Mouse (Mus musculus): ENCODE data around the gene Lrp10. TPM values are rescaled to one million over a fixed set of nuclear protein-coding genes. Genes with fewer than 3 reads are reported as not detected.

The Lrp10 gene
- total RNA-seq, 4 experiments from 2014 or later, result 45.5 to 62.2 (median 50.7) TPM

DNA sequence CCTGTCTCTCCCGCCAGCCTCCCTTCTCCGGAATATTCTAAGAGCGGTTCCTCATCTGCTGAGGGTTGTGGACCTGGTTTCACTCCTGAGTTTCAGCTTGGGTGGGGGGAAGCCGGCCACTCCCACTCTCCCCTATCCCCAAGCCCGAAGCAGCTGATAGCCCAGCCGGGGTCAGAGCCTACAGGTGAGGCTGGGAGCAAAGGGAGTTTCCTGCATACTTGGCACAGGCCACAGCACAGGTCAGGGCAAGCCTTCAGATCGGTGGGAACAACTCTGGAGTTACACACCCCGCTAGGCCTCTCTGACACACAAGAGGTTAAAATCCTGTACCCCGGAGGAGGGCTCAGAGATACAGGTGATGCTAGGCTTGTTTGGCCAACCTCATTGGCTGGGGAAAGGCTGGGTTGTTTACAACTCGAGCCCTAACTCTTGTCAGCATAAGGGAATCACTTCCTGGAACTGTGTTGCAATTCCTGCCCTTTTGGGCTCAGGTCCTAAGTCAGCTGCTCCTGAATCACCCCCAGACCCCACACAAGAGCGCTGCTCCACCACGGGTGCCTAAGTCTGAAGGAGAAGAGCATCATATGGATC is 29.9 kb upstream of the Lrp10 start:
- DNase-seq (ENCODE audit: low spot score), result no peak

DNA sequence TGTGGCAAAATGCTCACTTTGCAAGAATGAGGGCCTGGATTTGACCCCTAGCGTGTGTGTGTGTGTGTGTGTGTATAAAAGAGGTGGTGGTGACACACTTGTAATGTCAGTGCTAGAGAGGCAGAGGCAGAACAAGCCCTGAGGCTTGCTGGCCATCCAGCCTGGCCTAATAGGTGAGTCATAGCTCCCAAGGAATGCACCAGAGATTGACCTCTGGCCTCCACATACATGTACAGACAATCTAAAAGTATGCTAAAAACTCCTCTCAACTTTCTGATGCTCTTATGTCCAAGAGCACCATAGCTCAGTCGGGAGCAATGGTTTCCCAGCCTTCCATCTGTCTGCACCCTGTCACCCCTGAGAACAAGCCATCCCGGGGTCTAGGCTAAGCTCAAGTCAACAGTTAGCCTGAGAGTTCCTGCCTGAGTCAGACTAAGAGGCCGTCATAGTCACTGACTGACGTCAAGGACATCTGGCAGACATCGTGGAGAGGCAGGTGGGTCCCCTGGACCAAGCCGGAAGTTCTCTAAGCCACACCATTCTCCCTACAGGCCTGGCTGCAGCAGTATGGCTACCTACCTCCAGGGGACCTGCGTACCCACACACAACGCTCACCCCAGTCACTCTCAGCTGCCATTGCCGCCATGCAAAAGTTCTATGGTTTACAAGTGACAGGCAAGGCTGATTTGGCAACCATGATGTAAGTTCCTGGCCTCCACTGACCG is 28.6 kb upstream of the Lrp10 start:
- DNase-seq (ENCODE audit: low spot score), result no peak

DNA sequence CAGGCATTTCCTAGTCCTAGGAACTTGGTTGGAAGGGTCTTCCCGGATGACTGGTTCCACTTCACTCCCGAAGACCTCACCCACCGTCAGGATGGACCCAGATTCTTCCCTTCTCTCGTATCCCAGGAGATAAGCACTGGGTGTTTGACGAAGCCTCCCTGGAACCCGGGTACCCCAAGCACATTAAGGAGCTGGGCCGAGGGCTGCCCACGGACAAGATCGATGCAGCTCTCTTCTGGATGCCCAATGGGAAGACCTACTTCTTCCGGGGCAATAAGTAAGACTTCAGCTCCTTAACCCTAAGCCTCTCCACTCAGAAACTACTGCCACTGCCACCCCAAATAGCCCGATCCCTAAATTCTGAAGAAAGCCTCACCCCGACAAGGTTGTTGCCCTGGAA is 24.8 kb upstream of the Lrp10 start:
- no peak for DNase-seq (ENCODE audit: low spot score)

DNA sequence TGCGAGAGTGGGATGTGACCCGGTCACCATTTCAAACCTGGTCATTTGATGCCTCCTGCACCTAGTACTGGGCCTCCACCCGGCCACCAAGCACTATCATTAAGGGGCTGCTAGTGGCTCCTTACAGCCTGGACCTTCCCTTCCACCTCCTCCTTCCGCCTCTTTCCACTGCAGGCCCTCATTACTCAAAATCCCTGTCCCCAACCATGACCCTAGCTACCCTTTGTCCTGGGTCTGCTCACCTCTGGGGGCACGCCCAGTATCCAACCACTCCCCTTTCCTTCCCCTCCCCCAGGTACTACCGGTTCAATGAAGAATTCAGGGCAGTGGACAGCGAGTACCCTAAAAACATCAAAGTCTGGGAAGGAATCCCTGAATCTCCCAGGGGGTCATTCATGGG is 24.3 kb upstream of the Lrp10 start:
- DNase-seq (ENCODE audit: low spot score), result no peak

DNA sequence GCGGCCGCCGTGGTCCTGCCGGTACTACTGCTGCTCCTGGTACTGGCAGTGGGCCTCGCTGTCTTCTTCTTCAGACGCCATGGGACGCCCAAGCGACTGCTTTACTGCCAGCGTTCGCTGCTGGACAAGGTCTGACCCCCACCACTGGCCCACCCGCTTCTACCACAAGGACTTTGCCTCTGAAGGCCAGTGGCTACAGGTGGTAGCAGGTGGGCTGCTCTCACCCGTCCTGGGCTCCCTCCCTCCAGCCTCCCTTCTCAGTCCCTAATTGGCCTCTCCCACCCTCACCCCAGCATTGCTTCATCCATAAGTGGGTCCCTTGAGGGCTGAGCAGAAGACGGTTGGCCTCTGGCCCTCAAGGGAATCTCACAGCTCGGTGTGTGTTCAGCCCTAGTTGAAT is 23.4 kb upstream of the Lrp10 start:
- DNase-seq (ENCODE audit: low spot score), result no peak

DNA sequence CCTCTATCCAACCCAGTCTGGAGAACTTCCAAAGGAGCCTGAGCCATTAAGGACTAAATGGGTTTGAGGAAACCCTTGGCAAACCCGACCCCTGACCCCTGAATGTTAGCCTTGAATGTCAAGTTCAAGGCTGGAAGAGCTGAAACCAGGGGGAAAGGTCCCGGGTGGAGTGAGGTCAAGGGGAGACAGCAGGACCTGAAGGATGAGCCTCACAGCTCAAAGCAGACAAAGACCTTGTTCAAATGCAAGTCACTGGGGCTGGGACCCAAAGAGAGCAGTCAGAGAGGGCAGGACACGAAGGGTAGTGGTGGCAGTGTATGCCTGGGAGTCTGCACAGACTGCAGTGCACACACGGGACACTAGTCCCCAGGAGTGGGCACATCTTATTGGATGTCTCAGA is 22.6 kb upstream of the Lrp10 start:
- no peak for DNase-seq (ENCODE audit: low spot score)

DNA sequence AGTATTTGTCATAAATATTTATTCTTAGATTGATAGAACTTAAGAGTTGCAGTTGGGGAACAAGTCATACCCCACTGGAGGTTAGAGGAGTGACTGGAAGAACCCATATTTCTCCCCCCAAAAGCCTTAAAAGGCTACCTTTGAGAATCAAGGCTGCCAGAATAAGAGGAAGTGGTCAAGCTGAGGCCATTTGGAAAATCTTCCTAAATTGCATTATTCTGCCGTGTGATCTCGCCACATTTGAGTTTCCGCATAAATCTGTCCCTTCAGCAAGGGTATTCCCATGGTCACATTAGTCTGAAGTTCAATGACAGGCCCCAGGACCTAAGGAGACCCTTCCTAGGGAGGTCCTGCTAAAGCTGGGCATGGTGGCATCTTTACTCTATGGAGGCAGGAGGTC is 21.4 kb upstream of the Lrp10 start:
- no peak for DNase-seq (ENCODE audit: low spot score)

DNA sequence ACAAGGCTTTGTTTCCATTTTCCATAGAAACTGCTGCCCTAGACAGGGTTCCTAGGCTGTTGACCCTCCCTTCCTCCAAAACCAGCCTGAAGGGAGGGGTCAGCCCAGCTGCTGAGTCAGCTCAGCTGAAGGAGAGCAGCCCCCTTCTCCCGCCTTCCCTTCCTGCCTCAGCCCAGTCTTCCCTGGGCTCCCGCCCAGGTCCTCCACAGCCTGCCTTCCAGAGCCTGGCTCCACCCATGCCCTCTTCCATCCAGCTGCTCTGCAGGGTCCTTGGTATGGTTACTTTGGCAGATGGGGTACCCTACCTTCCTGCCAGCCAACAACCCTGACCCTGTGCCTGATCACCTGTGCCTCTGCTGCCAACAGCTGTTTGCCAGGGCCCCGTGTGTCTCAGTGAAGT is 20.7 kb upstream of the Lrp10 start:
- peak; percentile 37 for DNase-seq (ENCODE audit: low spot score)

DNA sequence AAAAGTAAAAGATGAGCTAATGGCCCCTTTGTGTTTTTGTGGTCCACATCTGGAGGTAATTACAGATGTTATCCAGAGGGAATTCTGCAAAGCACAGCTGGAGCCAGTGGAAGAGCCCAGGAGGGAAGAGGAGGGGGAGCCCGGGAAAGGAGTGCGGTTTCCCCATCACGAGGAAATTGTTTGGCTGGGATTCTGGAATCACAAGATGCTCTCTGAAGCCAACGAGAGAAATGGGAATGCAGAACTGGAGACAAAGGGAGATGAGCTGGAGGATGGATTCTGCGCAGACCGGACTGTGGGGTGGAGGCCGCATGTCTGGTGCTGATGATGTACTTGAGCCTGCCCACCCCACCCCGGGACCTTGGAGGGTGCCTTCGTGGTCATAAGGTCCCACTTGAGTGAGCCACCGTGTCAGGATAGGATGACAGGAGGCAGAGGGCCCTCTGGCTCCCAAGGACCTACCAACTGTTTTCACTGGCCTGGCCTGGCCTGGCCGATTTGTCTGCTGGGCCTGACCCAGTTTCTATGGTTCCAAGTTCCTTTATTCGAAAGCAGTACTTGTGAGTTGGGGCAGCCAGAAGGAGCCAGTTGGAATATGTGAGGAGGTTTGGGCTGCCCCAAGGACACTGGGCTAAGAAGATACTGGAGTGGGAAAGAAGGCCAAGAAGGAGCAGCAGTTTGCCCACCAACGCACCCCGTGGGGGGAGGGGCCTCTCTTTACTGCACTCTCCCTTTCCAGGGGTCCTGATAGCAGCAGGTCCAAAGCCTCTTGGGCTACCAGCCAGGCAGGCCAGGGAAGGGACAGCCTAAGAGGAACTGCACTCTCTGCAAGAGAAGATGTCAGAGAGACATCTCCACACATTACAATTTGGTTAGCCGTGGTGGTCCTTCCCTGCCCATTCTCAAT is 20.0 kb upstream of the Lrp10 start:
- DNase-seq (ENCODE audit: low spot score), result peak; percentile 84

DNA sequence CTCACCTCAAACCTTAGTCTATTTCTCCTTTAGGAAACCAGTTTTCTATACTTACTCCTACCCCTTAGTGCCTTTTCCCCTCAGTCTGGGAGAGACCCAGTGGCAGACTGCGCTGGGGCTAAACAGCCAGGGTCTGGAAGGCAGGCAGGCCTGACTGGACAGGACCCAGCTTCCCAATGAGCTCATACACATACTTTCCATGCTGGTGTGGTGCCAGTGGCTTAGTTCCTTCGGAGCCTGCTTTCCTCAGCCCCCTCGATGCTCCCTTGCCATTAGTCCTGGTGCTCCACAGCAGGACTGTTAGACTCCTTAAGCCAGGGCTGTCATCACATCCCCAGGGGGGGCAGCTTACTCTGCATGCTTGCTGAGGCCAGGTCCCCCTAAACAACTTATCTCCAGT is 18.5 kb upstream of the Lrp10 start:
- no peak for DNase-seq (ENCODE audit: low spot score)

DNA sequence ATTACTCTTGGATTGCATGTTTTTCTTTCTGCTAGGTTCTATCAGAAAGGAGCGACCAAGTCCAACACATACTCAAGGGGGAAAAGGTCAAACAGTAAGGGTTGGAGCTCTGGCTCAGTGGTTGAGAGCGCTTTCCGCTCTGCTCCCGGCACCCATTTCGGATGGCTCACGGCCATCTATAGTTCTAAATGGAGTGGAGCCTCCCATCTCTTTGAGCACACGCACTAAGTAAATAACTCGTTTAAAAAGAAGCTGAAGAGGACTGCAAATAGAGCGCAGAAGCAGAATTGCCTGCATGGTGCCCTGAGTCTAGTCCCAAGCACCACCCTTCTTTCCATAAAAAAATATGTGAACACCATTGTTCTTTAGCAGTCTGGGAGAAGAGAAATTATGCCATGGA is 10.4 kb upstream of the Lrp10 start:
- DNase-seq (ENCODE audit: low spot score), result no peak

DNA sequence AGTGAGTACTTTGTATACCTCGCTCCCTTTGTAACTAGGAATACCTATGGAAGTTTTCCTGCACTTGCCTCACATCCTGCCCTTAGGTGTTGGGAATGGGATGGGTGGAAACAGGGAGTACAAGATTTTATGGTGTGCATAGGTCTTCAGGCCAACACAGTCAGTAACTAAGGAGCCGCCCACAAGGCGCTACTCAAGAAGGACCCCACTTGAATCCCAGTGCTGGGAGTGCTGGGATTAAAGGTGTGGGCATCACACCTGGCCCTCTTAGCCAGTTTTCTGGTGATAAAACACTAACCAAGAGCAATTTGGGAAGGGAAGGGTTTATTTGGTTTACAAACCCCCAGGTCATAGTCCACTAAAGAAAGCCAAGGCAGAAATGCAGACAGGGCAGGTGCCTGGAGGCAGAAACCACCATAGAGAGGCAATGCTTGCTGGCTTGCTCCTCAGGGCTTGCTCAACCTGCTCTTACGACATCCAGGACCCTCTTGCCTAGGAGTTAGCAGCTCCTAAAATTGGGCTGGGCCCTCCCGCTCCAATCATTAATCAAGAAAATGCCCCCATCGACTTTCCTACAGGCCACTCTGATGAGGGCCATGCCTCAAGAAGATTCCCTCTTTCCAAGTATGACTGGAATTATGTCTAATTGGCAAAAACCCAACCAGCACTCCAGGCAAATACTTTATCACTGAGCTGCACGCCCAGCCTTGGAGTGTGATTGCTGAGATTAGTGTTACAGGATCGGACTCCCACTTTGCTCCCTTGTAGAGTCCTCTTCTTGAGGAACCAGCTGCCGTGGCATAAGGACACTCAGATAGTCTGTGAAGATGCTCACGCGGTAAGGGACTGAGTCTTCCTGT is 9.0 kb upstream of the Lrp10 start:
- no peak for DNase-seq (ENCODE audit: low spot score)

DNA sequence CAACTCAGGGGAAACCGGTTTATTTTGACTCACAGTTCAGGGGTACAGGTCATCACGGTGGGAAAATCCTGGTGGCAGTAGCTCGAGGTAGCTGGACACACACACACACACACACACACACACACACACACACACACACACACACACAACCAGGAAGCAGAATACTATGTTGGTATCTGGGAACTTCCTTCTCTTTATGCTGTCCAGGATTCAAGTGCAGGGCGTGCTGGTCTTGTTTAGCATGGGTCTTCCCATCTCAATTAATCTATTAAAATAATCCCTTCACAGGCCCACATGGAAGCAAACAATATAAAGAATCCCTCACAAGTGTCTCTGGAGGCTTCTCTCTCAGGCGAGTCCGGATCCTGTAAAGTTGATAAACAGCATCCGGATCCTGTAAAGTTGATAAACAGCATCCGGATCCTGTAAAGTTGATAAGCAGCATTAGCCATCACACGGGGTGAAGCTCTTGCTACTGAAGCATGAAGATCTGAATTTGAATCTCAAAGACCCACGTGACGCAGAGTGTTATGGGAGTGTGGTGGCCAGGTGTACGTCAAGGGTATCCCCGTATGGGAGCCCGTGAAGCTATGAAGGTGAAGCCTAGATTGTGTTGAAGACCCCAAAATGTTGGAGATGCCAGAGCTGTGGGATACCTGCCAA is 5.9 kb upstream of the Lrp10 start:
- no peak for DNase-seq (ENCODE audit: low spot score)

DNA sequence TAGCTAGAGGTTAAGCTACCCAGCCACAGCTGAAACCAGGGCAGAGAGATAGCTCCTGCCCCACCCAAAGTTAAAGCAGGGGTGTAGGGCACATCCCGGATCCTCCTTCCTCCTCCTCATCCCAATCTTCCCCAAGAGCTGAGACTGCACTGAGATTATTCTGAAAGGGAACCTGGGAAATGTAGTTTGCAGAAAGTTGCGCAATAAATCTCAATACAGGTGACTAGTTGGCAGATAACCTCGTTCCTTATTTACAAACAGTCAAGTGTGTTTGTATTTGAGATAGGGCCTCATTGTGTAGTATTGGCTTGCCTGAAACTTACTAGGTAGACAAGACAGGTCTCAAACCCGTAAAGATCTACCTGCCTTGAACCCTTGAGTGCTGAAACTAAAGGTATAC is 1.8 kb upstream of the Lrp10 start:
- no peak for DNase-seq (ENCODE audit: low spot score)

DNA sequence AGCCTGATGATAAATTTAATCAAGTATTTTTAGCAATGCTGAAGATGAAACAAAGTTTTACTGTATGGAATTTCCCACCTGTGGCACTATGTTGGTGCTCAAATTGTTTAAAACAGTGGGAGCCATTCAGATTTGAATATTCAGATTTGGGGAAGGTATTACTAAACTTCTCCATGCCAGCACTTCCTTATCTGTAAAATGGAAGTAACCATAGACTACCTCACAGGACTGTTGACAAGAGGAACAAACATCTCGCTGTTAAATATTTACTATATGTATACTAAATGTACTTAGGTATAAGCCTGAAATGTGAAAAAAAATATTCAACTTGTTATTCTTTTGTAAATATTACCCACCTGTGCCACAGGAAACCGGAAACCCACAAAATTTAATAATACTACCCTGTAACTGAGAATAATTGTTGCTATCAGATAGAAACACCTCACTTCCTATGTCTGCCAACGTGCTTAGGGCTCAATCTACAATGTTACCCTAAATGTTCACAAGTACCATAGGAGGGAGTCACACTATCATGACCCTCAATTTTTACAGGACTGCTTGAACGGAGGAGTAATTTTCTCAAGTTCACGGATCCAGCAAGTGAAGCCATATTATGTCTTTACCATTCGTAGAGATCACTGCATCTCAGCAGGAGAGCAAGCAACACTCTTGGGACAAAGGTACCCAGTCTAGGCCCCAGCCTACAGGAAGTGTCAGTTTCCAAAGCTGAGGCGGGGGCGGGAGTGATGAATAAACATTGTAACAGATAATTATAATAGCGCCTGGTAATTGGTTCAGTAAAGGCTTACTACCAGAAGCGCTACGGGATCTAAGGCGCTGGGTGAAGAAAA is 604 bp upstream of the Lrp10 start:
- no peak for DNase-seq (ENCODE audit: low spot score)

DNA sequence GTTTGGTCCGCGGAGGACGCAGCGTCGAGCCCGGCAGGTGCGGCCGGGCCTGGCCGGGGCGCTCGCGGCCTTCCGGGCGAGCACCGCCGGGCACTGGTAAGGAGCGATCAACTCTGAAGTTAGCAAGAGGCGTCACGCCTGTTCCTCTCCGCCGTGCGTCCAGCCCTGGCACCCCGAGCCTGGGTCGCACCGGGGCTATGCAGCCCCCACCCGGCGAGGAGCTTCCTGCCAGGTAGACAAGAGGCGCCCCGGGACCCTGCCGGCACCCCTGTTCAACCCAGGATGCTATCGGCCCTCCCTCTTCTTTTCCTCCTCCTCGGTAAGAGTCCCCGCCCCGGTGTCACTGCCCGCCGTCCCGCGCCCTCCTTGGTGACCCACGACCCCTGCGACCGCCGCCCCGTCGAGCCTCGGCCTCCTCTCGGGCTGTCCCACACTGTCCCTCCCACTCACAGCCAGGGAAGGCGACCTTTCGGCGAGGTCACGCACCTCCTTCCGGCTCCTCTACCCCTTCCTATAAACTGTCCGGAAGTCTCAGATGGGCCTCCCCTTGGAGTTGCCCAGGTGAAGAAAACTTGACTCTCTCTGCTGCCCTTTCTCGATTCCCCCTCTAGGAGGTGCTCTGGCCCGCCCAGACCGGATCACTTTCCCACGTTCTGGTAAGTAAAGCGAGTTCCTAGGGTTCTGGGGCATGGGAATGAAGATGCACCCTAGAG is 512 bp downstream of the Lrp10 start:
- peak; percentile 64 for DNase-seq (ENCODE audit: low spot score)

DNA sequence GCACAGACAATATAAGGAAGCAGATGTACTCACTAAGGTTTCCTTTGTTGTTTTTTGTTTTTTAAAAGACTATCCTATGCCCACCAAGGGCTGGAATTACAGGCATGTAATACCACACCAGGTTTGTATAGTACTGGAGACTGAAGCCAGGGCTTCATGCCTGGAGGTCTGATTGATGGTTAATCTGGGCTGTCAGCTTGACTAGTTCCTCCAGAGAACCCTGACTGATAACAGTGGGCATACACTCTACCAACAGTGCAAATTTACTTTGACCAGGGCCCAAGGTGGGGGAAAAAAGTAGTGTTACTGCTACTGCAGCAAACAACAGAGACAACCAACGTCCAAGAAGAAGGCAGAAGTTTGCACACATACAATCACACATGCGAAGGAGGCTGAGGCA is 7.5 kb downstream of the Lrp10 start:
- no peak for DNase-seq (ENCODE audit: low spot score)

DNA sequence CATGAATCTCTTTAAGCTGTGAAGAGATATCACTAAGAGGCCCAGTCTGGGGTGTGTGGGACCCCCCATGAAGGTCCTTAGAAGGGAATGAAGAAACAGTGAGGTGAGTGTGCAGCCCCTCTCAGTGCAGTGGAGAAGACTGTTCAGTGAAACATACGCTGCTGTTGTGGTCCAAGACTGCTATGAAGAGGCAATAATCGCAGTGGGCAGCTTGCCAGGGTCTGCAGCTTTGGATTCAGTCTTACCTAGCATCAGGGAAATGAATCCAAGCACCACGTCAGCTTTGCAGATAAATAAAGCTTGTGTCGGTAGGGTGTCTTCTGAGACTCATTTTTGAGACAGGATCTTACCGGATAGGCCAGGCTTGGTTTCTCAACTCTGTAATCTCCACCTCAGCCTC is 8.7 kb downstream of the Lrp10 start:
- no peak for DNase-seq (ENCODE audit: low spot score)

DNA sequence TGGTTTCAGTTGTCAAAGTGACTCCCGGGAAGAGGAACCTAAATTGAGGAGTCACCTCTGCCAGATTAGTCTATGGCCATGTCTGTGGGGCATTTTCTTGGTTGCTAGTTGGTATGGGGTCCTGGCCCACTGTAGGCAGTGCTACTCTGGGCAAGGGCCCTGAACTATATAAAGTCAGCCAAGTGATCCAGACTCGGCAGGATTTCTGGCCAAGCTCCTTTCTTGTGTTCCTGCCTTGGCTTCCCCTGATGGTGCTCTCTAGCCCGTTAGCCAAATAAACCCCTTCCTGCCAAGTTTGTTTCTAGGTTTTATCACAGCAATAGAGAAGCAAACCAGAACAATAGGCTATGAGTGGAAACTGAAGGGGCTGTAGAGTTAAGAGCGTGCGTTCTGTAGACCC is 10.8 kb downstream of the Lrp10 start:
- no peak for DNase-seq (ENCODE audit: low spot score)

Measured in heart, adult 8-10 months (tissue).